Comparison of ENCODE assay signal across 8 mouse cellular contexts in the genomic region with DNA sequence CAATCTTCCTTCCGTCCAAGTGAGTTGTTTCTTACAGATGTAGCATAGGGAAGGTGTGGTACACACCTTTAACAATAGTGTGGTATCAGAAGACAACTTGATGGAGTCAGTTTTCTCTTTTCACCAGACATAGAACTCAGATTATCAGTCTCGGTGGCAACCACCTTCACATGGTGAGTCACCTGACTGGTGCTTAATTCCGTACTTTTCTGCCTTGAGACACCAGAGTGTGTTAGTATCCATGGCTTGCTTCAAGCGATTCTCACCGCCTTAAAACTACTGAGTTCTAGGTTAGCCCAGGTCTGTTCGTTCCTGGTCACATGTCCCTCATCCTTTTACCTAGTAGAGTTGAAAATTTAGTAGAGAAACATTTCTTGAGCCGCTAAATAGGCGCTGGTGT. TPM values are rescaled to one million over a fixed set of nuclear protein-coding genes. Genes with fewer than 3 reads are reported as not detected.
DNase-seq lines count a peak whose midpoint lies in the region; ATAC-seq and TF ChIP-seq lines count a peak whose summit lies in the region.

No protein-coding gene starts in this region.

- DNase-seq in gastrocnemius, adult 2 months = no peak
- DNase-seq in gastrocnemius, adult 18-20 months (ENCODE audit: low spot score) = no peak
- DNase-seq in CD4-positive, CD25-positive, alpha-beta regulatory T cell, adult 2 months (ENCODE audit: low read depth, low spot score) = peak; percentile 33
- DNase-seq in forebrain, embryonic 11.5 days (ENCODE audit: low spot score) = no peak
- DNase-seq in liver, embryonic 14.5 days (ENCODE audit: low read depth in 3 of 3, low spot score in 3 of 3) = no peak
- no peak for DNase-seq in cerebellum, postnatal 10 days
- no peak for DNase-seq in kidney, postnatal 25 days
- DNase-seq in cerebellum, adult 18-20 months = no peak

- no peaks in the 10 kb centered on the region; the same call in 1 of the 2 replicates for H3K36me3 ChIP-seq in forebrain, embryonic 11.5 days (ENCODE audit: control insufficient read depth, insufficient read depth, low read length)
- H3K36me3 ChIP-seq in liver, embryonic 14.5 days (replicated peaks; ENCODE audit: control insufficient read depth, insufficient read depth, low read depth) = peaks cover 5% of the 10 kb centered on the region; the same call in 1 of the 2 replicates

- intact Hi-C loops in gastrocnemius, adult 2 months (cut with DNase I) = no loop called here

- H3K4me3 ChIP-seq in gastrocnemius, adult 2 months = peak overlapping the region; percentile 88
- peak overlapping the region; percentile 75 for H3K4me3 ChIP-seq in forebrain, embryonic 11.5 days (ENCODE audit: low read depth, low read length)
- H3K4me3 ChIP-seq in liver, embryonic 14.5 days (ENCODE audit: insufficient read depth in 1 of 2, low read depth in 2 of 2, low read length in 2 of 2) = peak overlapping the region; percentile 95

- peak; percentile 31; the same call in 1 of the 2 replicates for ATAC-seq in forebrain, embryonic 11.5 days (replicated peaks; ENCODE audit: low FRiP score)
- ATAC-seq in liver, embryonic 14.5 days (ENCODE audit: insufficient read depth) = peak; percentile 34

- no peaks in the 10 kb centered on the region for H3K9me3 ChIP-seq in forebrain, embryonic 11.5 days (ENCODE audit: control insufficient read depth, low read length)
- no peaks in the 10 kb centered on the region for H3K9me3 ChIP-seq in liver, embryonic 14.5 days (ENCODE audit: control insufficient read depth, low read length)

- peak overlapping the region; percentile 94 for H3K4me2 ChIP-seq in forebrain, embryonic 11.5 days (ENCODE audit: low read depth, low read length, severe bottlenecking)
- peak overlapping the region; percentile 59 for H3K4me2 ChIP-seq in liver, embryonic 14.5 days (ENCODE audit: low read depth)

- peak overlapping the region; percentile 91 for H3K27ac ChIP-seq in gastrocnemius, adult 2 months
- H3K27ac ChIP-seq in forebrain, embryonic 11.5 days (ENCODE audit: low read depth, low read length) = no peak overlapping the region
- H3K27ac ChIP-seq in liver, embryonic 14.5 days = no peak overlapping the region

- H3K4me1 ChIP-seq in forebrain, embryonic 11.5 days (replicated peaks; ENCODE audit: control insufficient read depth, insufficient read depth, low read length) = peaks cover 10% of the 10 kb centered on the region; the same call in 1 of the 2 replicates
- peaks cover 4 to 11% of the 10 kb centered on the region in 2 experiments; a peak in 3 of 4 replicates for H3K4me1 ChIP-seq in liver, embryonic 14.5 days (replicated peaks; ENCODE audit: control insufficient read depth in 2 of 2, insufficient read depth in 2 of 2, low read length in 1 of 2)

- TF ChIP-seq CTCF in gastrocnemius, adult 2 months (IDR thresholded peaks at IDR 0.05) = no peak
- no peak for TF ChIP-seq CTCF in liver, embryonic 14.5 days (IDR thresholded peaks at IDR 0.05; ENCODE audit: low read depth)

- peak overlapping the region; percentile 71 for H3K9ac ChIP-seq in forebrain, embryonic 11.5 days (ENCODE audit: low read length)
- peak overlapping the region; percentile 87 for H3K9ac ChIP-seq in liver, embryonic 14.5 days (replicated peaks)

- no peak for TF ChIP-seq EP300 in liver, embryonic 14.5 days (IDR thresholded peaks at IDR 0.05; ENCODE audit: low read depth)

- 9% methylated on average over 8 of the region's 8 CpGs for WGBS in forebrain, embryonic 11.5 days
- 11% methylated on average over 8 of the region's 8 CpGs for WGBS in liver, embryonic 14.5 days (ENCODE audit: insufficient replicate concordance)

- H3K27me3 ChIP-seq in forebrain, embryonic 11.5 days (ENCODE audit: control insufficient read depth, insufficient read depth, low read length) = no peaks in the 10 kb centered on the region
- H3K27me3 ChIP-seq in liver, embryonic 14.5 days (ENCODE audit: control insufficient read depth, insufficient read depth, low read length) = no peaks in the 10 kb centered on the region

RNA-seq across cellular contexts. Expression of gene Chpf2, which starts 0.4 kb away (rescaled TPM):
- total RNA-seq in gastrocnemius, adult 2 months (2021) = 10 to 100 TPM in 1 of 2 experiments, 1 to 10 TPM in 1; 6.4 to 10.1 TPM
- total RNA-seq in gastrocnemius, adult 18-20 months (2021) = 10 to 100 TPM in 1 of 2 experiments, 1 to 10 TPM in 1; 8.9 to 10.3 TPM
- 11.4 and 11.5 TPM in 2 replicates for polyA plus RNA-seq in forebrain, embryonic 11.5 days (2014; fragmentation: Nextera tagmentation; extraction: Ambion mirVana)
- polyA plus RNA-seq in liver, embryonic 14.5 days (2012; rRNA removed) = 5.6 and 5.9 TPM in 2 replicates
- 5.9 and 6.5 TPM in 2 replicates for polyA plus RNA-seq in liver, embryonic 14.5 days (2014; fragmentation: Nextera tagmentation; extraction: Ambion mirVana)

RNA-seq across cellular contexts. Expression of gene Abcf2, which starts 8.8 kb away (rescaled TPM):
- 100 to 1,000 TPM; 105 to 117 TPM for total RNA-seq in gastrocnemius, adult 2 months (2021)
- 100 to 1,000 TPM; 108 to 112 TPM for total RNA-seq in gastrocnemius, adult 18-20 months (2021)
- 153 and 165 TPM in 2 replicates for polyA plus RNA-seq in forebrain, embryonic 11.5 days (2014; fragmentation: Nextera tagmentation; extraction: Ambion mirVana)
- 29.2 and 33.6 TPM in 2 replicates for polyA plus RNA-seq in liver, embryonic 14.5 days (2012; rRNA removed)
- polyA plus RNA-seq in liver, embryonic 14.5 days (2014; fragmentation: Nextera tagmentation; extraction: Ambion mirVana) = 50.9 and 53.5 TPM in 2 replicates

RNA-seq across cellular contexts. Expression of gene 4931409K22Rik, which starts 29.5 kb away (rescaled TPM):
- total RNA-seq in gastrocnemius, adult 2 months (2021) = not detected
- total RNA-seq in gastrocnemius, adult 18-20 months (2021) = not detected
- polyA plus RNA-seq in forebrain, embryonic 11.5 days (2014; fragmentation: Nextera tagmentation; extraction: Ambion mirVana) = 0.20 TPM in 1 of 2 replicates, not detected in the other
- 0.03 TPM in 1 of 2 replicates, not detected in the other for polyA plus RNA-seq in liver, embryonic 14.5 days (2012; rRNA removed)
- not detected in 2 replicates for polyA plus RNA-seq in liver, embryonic 14.5 days (2014; fragmentation: Nextera tagmentation; extraction: Ambion mirVana)

RNA-seq across cellular contexts. Expression of gene Smarcd3, which starts 38.1 kb away (rescaled TPM):
- 100 to 1,000 TPM; 172 to 203 TPM for total RNA-seq in gastrocnemius, adult 2 months (2021)
- 100 to 1,000 TPM; 199 to 207 TPM for total RNA-seq in gastrocnemius, adult 18-20 months (2021)
- 76.0 and 93.8 TPM in 2 replicates for polyA plus RNA-seq in forebrain, embryonic 11.5 days (2014; fragmentation: Nextera tagmentation; extraction: Ambion mirVana)
- 1.1 and 1.5 TPM in 2 replicates for polyA plus RNA-seq in liver, embryonic 14.5 days (2012; rRNA removed)
- polyA plus RNA-seq in liver, embryonic 14.5 days (2014; fragmentation: Nextera tagmentation; extraction: Ambion mirVana) = 0.95 and 1.0 TPM in 2 replicates

RNA-seq across cellular contexts. Expression of gene Asb10, which starts 45.3 kb away (rescaled TPM):
- total RNA-seq in gastrocnemius, adult 2 months (2021) = 100 to 1,000 TPM; 101 to 107 TPM
- 100 to 1,000 TPM; 101 to 107 TPM for total RNA-seq in gastrocnemius, adult 18-20 months (2021)
- polyA plus RNA-seq in forebrain, embryonic 11.5 days (2014; fragmentation: Nextera tagmentation; extraction: Ambion mirVana) = 0.11 TPM in 1 of 2 replicates, not detected in the other
- 0.08 and 0.13 TPM in 2 replicates for polyA plus RNA-seq in liver, embryonic 14.5 days (2012; rRNA removed)
- polyA plus RNA-seq in liver, embryonic 14.5 days (2014; fragmentation: Nextera tagmentation; extraction: Ambion mirVana) = not detected in 2 replicates
